Mouse (Mus musculus) cerebellum, adult 9-10 months (tissue): ENCODE data around the gene Psen1.

ENCODE experiments used
- DNase-seq: peaks from one replicate; pipeline ENCODE4 v3.0.0; 2022

Gene Psen1

GRCm38 (mm10) chr12:83781204-83781603 lies 93.3 kb downstream of the Psen1 start:
- DNase-seq, result no peak

DNA sequence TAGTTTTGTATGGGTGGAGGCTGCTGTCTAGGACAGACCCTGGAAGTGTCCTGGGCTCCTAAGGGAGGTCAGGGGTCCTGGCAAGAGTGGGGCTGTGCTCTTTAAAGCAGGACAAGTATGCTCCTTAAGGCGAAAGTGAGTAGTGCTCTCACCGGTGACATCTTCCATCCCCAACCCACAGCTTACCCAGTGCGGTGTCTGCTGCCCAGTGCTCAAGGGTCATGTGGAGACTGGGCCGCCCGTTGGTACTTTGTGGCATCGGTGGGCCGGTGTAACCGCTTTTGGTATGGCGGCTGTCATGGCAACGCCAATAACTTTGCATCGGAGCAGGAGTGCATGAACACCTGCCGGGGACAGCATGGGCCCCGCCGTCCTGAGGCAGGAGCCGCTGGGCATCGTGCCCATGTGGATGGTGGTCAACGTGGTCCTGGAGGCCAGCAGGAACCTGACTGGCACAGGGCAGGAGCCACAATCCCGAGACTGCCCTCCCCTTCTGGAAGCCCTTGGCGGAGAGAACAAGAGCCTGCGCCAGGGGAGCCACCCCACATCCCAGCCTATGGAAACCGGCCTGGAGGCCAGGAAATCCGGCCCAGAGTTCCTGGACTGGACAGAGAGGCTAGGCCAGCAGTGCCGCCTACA lies 93.8 kb downstream of the Psen1 start:
- DNase-seq, result no peak

DNA sequence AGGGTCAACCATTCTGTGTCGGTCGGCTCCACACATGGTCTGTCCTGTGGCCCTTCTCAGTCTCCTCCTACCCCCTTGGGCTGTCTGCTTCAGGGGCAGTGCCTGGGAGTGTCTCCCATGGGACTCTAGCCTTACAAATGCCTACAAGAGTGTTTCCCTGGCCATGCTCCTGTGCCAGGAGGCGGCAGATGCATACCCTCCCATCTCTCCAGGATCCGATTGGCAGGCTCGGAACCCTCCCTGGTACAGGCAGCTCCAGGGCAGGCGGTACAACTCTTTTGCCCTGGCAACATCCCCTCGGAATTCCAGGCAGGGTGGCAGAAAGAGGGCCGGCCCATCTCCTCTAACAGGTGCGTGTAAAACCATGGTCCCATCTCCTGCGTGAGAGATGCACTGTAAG lies 94.7 kb downstream of the Psen1 start:
- DNase-seq, result no peak
